8 mouse cellular contexts compared by ENCODE assay signal in genomic region chr10:93594022-93594482, GRCm38 (mm10). TPM values are rescaled to one million over a fixed set of nuclear protein-coding genes. Genes with fewer than 3 reads are reported as not detected.
DNase-seq lines count a peak whose midpoint lies in the region; ATAC-seq lines count a peak whose summit lies in the region.

No protein-coding gene starts in this region.

- peak overlapping the region; percentile 40 for H3K9ac ChIP-seq in intestine, embryonic 14.5 days (ENCODE audit: low read length)

- H3K27me3 ChIP-seq in intestine, embryonic 14.5 days (replicated peaks; ENCODE audit: control insufficient read depth, insufficient read depth, low read length): no peaks in the 10 kb centered on the region

- intact Hi-C loops in left cerebral cortex, postnatal 10 days (cut with DNase I): no loop called here

- WGBS in intestine, embryonic 14.5 days: 2% methylated on average over 22 of the region's 22 CpGs

- no peaks in the 10 kb centered on the region; the same call in 1 of the 2 replicates for H3K4me1 ChIP-seq in intestine, embryonic 14.5 days (replicated peaks; ENCODE audit: control insufficient read depth, insufficient read depth, low read length)

- peak overlapping the region; percentile 84 for H3K4me2 ChIP-seq in intestine, embryonic 14.5 days (ENCODE audit: low read length)

- peak overlapping the region; percentile 39 for H3K4me3 ChIP-seq in intestine, embryonic 14.5 days (ENCODE audit: low read depth, low read length)

- no peaks in the 10 kb centered on the region for H3K9me3 ChIP-seq in intestine, embryonic 14.5 days (ENCODE audit: control insufficient read depth, low read length)

- H3K36me3 ChIP-seq in intestine, embryonic 14.5 days (ENCODE audit: control insufficient read depth, insufficient read depth, low read length): no peaks in the 10 kb centered on the region

- no peak overlapping the region for H3K27ac ChIP-seq in intestine, embryonic 14.5 days (ENCODE audit: low read depth)

- ATAC-seq in intestine, embryonic 14.5 days (replicated peaks; ENCODE audit: low FRiP score, low TSS enrichment, low read depth): peak; percentile 49; the same call in 1 of the 2 replicates
- ATAC-seq in megakaryocyte progenitor cell, adult 5-6 weeks (replicated peaks; ENCODE audit: poor library complexity): peak; percentile 89

- DNase-seq in adrenal gland, adult 2 months: peak; percentile 83
- DNase-seq in embryo, embryonic 11 days: peak; percentile 95
- DNase-seq in gastrocnemius, postnatal 25 days: peak; percentile 68
- peak; percentile 90 for DNase-seq in intestine, embryonic 14.5 days (ENCODE audit: low spot score)
- peak; percentile 87 to 88 for DNase-seq in left cerebral cortex, postnatal 10 days (ENCODE audit: extremely low spot score in 1 of 2, low spot score in 2 of 2)
- peak; percentile 92 for DNase-seq in right cerebral cortex, postnatal 14 days
- DNase-seq in urinary bladder, postnatal 25 days (ENCODE audit: low spot score): peak; percentile 83

RNA-seq across cellular contexts. Expression of gene Snrpf, which starts 4.5 kb away (rescaled TPM):
- total RNA-seq in adrenal gland, adult 2 months (2021): 10 to 100 TPM; 11.7 to 16.6 TPM
- polyA plus RNA-seq in adrenal gland, adult 2 months (2012; rRNA removed): 10.6 and 12.5 TPM in 2 replicates
- 1 to 10 TPM; 8.0 to 8.7 TPM for total RNA-seq in gastrocnemius, postnatal 25 days (2021)
- 147 and 151 TPM in 2 replicates for polyA plus RNA-seq in intestine, embryonic 14.5 days (2014; fragmentation: Nextera tagmentation; extraction: Ambion mirVana)
- 10 to 100 TPM; 13.9 to 14.1 TPM for total RNA-seq in left cerebral cortex, postnatal 10 days (2021)
- total RNA-seq in megakaryocyte progenitor cell, adult 5-6 weeks (2015): 188 and 192 TPM in 2 replicates
- 284 and 295 TPM in 2 replicates for total RNA-seq in megakaryocyte progenitor cell, adult 5-6 weeks (2017)

RNA-seq across cellular contexts. Expression of gene Ntn4, which starts 46.4 kb away (rescaled TPM):
- total RNA-seq in adrenal gland, adult 2 months (2021): 10 to 100 TPM; 14.6 to 26.8 TPM
- 11.0 and 12.5 TPM in 2 replicates for polyA plus RNA-seq in adrenal gland, adult 2 months (2012; rRNA removed)
- 1 to 10 TPM; 8.1 to 8.9 TPM for total RNA-seq in gastrocnemius, postnatal 25 days (2021)
- 0.52 and 0.65 TPM in 2 replicates for polyA plus RNA-seq in intestine, embryonic 14.5 days (2014; fragmentation: Nextera tagmentation; extraction: Ambion mirVana)
- total RNA-seq in left cerebral cortex, postnatal 10 days (2021): 10 to 100 TPM; 11.1 to 11.3 TPM
- 1.2 TPM in 2 replicates for total RNA-seq in megakaryocyte progenitor cell, adult 5-6 weeks (2015)
- total RNA-seq in megakaryocyte progenitor cell, adult 5-6 weeks (2017): 0.74 and 1.1 TPM in 2 replicates

RNA-seq across cellular contexts. Expression of gene Ccdc38, which starts 53.6 kb away (rescaled TPM):
- not detected for total RNA-seq in adrenal gland, adult 2 months (2021)
- not detected in 2 replicates for polyA plus RNA-seq in adrenal gland, adult 2 months (2012; rRNA removed)
- not detected for total RNA-seq in gastrocnemius, postnatal 25 days (2021)
- polyA plus RNA-seq in intestine, embryonic 14.5 days (2014; fragmentation: Nextera tagmentation; extraction: Ambion mirVana): 0.35 and 0.47 TPM in 2 replicates
- total RNA-seq in left cerebral cortex, postnatal 10 days (2021): under 1 TPM in 1 of 2 experiments, not detected in 1; 0.15 TPM
- 0.10 and 0.12 TPM in 2 replicates for total RNA-seq in megakaryocyte progenitor cell, adult 5-6 weeks (2015)
- 0.04 and 0.20 TPM in 2 replicates for total RNA-seq in megakaryocyte progenitor cell, adult 5-6 weeks (2017)

RNA-seq across cellular contexts. Expression of gene Amdhd1, which starts 54.2 kb away (rescaled TPM):
- under 1 TPM in 1 of 2 experiments, not detected in 1; 0.20 TPM for total RNA-seq in adrenal gland, adult 2 months (2021)
- 0.03 and 0.12 TPM in 2 replicates for polyA plus RNA-seq in adrenal gland, adult 2 months (2012; rRNA removed)
- total RNA-seq in gastrocnemius, postnatal 25 days (2021): not detected
- 1.8 TPM in 2 replicates for polyA plus RNA-seq in intestine, embryonic 14.5 days (2014; fragmentation: Nextera tagmentation; extraction: Ambion mirVana)
- total RNA-seq in left cerebral cortex, postnatal 10 days (2021): 1 to 10 TPM; 2.1 to 3.0 TPM
- total RNA-seq in megakaryocyte progenitor cell, adult 5-6 weeks (2015): 0.17 and 0.68 TPM in 2 replicates
- total RNA-seq in megakaryocyte progenitor cell, adult 5-6 weeks (2017): 0.07 and 0.08 TPM in 2 replicates

Comparison
In these comparisons a context has a peak if more than half of its experiments do, and no peak if none do; other contexts are left out.
1. RNA of gene Snrpf, which starts 4.5 kb away (total RNA-seq): 188 to 295 TPM in megakaryocyte progenitor cell, adult 5-6 weeks; 11.7 to 16.6 TPM in adrenal gland, adult 2 months, 13.9 to 14.1 TPM in left cerebral cortex, postnatal 10 days and 8.0 to 8.7 TPM in gastrocnemius, postnatal 25 days; every median in the first group is over 10 times any median in the second.
2. RNA of gene Ntn4, which starts 46.4 kb away (total RNA-seq): 14.6 to 26.8 TPM in adrenal gland, adult 2 months, 11.1 to 11.3 TPM in left cerebral cortex, postnatal 10 days and 8.1 to 8.9 TPM in gastrocnemius, postnatal 25 days; 0.74 to 1.2 TPM in megakaryocyte progenitor cell, adult 5-6 weeks; every median in the first group is over 4 times any median in the second.
3. Peak in every context shown above with its lines, with median percentiles within 50 percentile points of each other: DNase-seq.